Mouse (Mus musculus): Measurements from ENCODE around the gene Aph1a. TPM values are rescaled to one million over a fixed set of nuclear protein-coding genes. Genes with fewer than 3 reads are reported as not detected.

Aph1a gene
- polyA plus RNA-seq, 1 experiment, result 230 TPM

DNA sequence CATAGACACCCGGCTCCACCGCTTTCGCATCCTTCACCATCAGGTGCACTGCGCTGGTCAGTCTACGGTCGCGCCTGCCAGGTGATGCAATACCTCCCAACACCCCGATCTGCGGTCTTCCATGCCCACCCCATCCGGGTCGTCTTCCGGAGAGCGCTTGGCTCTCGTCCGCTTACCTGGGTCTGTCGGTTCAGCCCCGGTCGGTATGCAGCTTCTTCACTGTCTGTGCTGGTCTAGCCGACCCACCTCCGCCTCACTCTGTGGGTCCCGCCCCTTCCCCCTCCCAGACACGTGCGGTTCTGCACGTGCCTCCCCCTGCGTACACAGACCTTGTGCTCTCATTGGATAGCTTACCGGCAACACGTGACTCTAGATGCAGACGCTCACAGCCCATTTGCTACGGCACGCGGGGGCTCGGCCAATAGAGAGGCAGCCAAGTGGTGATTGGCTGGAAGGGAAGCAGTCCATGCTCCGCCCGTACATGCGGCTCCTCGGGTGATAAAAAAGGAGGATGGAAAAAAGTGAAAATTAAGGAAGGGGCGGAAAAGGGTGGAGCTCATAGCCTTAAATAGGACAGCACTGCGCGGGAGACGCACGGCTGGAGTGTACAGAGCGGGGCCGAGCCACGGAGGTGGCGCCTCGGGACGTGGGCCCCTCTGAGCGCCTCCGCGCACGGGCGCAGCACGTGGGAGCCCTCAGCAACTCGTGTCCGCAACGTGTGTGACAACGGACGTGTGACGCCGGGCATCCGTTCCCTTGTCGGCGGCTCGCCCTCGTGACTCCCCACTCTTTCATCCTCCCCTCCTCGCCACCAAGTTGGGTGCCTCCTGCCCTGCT, 11.6 kb upstream of the Aph1a start, which contains the start of gene Ciart:
TSS of gene Ciart (minus strand) at position 273 of the 837 bp plus-strand sequence.
- TF ChIP-seq GATA1 (IDR thresholded peaks at IDR 0.05; ENCODE audit: low read length), result no peak

DNA sequence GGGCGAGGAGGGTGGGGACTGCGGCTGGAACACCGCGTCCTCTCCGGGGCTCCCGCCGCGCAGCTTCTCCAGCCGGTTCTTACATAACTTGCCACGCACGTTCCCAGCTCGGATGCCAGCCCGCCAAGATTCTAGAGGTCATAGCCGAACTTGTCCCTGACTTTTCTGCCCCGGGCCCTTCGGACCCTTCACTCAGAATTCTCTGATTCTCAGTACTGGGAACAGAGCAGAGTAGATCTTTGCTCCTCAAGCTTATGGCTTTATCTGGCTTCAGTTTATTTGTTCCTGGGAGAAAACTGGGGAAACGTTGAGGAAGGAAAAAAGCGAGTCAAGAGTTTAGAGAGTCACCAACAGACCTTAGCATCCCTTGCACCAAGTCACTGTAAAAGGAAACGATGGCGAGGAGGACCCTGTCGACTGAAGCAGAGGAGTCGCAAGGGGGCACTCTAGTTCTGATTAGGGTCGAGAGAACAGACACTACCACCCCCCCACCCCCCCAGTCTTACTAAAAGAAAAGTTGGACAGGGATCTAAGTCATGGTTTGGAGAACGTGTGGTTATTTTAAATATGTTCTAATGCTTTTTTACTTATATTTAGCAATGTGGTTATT, 10.8 kb upstream of the Aph1a start:
- TF ChIP-seq GATA1 (IDR thresholded peaks at IDR 0.05; ENCODE audit: low read length), result no peak

DNA sequence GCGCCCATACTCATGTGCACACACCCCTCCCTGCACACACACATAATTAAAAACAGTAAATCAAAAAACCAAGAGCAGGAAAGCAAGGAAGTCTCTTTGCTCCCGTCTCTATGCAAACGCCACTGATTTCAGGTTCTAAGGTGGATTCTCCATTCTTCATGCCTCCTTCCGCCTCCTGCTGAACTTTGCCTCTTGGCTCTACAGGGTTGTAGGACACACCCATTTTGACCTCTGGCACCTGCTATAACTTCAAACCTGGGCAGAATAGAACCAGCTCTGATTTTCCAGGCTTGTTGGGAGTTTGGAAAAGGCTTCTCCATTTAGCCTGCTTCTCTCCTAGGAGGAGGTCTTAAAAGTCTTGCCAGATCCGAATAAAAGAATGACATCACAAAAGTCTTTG, 9.4 kb upstream of the Aph1a start:
- TF ChIP-seq GATA1 (IDR thresholded peaks at IDR 0.05; ENCODE audit: low read length), result no peak

DNA sequence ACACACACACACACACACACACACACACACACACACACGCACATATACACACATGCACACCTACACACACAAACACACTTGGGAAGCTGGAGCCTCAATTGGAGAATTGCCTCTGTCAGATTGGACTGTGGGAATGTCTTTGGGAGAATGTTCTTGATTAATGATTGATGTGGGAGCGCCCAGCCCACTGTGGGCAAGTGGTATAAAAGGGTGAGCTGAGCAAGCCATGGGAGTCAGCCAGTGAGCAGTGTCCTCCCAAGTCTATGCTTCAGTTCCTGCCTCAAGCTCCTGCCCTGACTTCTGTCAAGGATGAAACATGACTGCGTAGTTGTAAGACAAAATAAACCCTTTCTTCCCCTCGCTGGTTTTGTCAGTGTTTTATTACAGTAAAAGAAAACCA, 6.2 kb upstream of the Aph1a start:
- TF ChIP-seq GATA1 (IDR thresholded peaks at IDR 0.05; ENCODE audit: low read length), result no peak

DNA sequence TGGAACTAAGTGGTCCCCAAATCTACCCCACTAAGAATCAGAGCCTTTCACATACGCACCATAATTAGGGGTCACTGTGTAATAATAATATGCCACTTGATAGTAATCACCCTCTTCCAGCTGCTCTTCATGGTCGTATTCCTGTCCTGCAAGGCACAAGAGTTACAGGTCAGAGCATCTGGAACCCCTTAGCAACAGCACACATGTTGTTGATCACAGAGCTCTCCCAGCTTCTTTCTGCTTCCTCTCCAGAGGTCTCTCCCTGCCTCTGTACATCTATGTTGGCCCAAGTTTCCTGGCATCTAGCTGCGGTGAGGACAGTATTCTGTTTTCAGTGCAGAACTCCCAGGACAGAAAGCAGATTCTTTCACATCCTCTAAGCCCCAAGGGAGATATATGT, 4.1 kb upstream of the Aph1a start:
- TF ChIP-seq GATA1 (IDR thresholded peaks at IDR 0.05; ENCODE audit: low read length), result no peak

DNA sequence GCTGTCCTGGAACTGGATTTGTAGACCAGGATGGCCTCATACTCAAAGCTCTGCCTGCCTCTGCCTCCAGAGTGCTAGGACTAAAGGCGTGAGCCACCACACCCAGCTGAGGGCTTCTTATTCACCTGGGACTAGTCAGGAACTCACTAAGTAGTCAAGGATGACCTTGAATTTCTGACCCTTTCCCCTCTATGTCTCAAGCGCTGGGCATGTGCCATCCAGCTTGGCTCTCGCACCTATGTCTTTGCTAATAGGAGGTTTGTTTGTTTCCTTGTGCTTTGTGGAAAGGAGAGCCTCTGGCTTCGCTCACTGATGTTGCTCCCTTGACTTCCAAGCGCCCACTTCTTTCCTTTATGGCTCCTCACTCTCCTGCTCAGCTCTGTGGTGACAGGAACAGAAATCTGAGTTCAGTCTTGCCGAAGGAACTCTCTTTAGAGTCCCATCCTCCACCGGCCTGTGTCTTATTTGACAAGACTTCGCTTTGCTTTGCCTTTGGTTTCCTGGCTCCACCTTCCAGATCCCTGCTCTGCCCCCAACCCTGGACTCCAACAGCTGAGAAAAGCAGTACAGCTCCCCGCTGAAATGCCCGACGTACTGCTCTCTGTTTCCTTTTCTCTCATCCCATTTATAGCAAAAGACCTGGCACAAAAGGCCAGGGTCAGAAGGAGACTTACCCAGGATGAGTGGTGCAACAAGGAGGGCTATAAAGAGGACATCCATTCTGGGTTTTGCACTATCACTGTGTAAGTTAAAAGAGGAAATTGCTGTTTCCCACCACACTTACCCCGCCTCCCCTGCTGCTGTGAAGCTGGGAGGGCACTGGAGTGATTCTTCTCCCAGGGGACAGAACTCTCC, 2.3 kb upstream of the Aph1a start, which contains the start of gene BC028528:
TSS of gene BC028528 (minus strand) at position 795 of the 855 bp plus-strand sequence.
- no peak for TF ChIP-seq GATA1 (IDR thresholded peaks at IDR 0.05; ENCODE audit: low read length)

DNA sequence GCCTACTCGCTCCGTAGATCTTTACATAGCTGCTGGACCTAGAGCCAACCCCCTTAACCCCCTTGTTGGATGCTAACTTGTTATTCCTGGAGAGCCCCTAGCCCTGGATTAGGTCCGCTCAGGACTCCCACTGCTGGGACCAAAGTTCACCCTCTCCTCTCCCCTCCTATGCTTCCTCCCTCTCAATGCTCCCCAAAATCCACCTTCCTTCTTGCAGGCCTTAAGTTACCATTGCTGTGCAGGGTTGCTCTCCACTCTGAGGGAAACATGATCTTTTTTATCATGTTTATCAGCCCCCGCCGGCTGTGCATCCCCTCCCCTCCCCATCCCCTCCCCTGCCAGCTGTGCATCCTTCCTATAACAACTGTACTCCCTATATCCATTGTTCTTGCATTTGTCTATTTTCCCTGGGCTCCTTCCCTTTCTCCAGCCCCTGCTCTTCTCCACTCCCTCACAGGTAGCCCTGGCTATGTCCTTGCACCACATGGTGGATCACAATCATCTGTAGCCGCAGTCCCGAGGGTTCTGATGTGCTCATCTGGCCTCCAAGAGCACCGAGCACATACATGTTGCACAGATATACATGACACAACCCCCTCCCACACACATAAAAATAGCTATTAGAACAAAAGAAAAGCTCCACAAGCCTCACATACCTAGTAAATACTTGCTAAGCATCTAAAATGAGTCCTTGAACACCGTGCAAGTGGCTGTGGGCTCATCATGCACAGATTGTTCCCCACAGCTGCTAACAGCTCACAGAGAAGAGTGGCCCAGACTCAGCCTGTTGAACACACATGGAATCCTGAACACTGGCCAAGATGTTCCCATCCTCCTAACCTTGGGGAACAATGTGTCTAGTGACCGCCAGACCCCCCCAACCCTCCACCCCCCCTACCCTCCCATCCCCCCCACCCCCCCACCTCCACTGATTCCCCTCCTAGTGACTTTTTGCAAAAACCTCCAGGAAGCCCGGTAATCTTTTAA, 1.4 kb upstream of the Aph1a start:
- no peak for TF ChIP-seq GATA1 (IDR thresholded peaks at IDR 0.05; ENCODE audit: low read length)

DNA sequence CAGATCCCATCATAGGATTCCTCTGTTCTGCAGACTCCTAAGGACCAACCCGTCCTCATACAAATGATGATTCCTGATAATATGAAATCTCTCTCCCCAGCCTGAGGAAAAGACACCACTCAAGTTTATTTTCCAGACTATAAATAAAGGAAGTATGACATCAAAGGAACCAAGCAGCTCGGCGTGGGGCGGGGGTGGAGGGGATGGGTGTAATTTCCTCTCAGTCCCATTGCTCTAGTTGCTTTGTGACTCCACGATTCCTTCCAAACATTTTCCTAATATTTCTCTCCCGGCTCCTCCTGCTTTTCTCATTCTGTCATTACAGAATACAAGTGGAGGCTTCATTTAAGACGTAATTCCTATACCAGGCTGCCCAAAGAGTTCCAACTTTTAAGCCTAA, 643 bp upstream of the Aph1a start:
- no peak for TF ChIP-seq GATA1 (IDR thresholded peaks at IDR 0.05; ENCODE audit: low read length)

DNA sequence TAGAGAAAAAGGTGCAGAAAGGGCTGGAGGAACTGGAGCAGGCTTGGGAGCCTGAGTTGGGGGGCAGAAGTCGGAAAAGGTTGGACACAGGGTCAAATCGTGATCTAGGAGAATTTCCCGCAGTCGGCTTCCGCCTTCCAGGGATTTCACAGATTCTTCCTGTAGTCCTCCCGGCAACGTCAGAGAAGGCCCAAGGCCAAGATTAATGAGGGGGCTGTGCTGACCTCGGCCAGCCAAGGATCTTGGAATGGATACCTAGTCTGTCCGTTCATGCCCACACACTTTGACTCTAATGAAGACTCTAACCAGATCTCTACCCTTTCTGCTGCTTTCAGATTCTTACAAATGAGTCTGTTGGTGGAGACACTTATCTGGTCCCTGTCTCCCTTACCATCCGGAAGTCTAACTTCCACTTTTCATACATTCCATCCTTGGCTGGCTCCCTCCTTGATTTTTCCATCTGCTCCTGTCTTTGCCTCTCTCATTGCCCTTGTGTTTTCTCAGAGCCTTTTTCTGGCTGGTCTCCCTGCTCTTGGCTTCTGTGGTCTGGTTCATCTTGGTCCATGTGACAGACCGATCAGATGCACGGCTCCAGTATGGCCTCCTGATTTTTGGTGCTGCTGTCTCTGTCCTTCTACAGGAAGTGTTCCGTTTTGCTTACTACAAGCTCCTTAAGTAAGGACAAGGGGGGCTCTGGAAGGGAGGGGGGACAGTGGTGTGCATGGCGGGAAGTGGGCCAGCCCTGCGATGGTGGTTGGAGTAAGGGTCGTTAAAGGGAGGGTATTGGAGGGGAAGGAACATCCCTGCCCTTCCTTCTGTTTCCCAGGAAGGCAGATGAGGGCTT, 770 bp downstream of the Aph1a start:
- no peak for TF ChIP-seq GATA1 (IDR thresholded peaks at IDR 0.05; ENCODE audit: low read length)

DNA sequence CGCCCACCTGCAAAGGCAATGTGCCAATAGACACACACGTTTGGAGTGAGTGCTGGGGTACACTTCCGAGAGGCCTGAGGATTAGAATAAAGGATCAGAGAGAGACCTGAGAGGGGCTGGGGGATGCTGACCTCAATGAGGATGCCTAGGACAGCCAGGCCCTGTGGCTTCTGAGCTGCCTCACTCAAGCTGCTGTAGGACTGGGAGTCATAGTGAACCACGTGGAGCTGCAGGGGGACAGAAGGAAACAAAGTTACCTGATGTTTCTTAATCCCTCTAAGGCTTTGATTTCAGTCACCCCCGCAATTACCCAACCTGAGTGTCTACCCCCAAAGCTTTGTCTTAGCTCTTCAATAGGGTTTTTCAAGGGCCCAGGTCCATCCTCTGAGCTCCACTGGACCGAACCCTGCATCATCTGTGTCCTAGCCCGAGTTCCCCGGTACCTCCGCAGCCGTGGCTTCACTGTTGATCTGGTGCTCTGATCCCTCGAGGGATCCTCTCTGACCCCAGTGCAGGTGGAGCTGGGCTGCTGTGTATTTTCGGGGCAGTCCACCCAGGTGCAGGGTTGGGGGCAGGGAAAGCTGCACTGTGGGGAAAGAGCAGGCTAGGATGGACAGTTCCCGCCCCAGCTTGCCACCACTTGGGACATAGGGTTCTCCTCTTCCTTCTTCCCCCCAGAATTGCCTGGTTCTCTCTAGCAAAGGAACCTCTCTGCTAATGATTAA, 6.2 kb downstream of the Aph1a start:
- no peak for TF ChIP-seq GATA1 (IDR thresholded peaks at IDR 0.05; ENCODE audit: low read length)

DNA sequence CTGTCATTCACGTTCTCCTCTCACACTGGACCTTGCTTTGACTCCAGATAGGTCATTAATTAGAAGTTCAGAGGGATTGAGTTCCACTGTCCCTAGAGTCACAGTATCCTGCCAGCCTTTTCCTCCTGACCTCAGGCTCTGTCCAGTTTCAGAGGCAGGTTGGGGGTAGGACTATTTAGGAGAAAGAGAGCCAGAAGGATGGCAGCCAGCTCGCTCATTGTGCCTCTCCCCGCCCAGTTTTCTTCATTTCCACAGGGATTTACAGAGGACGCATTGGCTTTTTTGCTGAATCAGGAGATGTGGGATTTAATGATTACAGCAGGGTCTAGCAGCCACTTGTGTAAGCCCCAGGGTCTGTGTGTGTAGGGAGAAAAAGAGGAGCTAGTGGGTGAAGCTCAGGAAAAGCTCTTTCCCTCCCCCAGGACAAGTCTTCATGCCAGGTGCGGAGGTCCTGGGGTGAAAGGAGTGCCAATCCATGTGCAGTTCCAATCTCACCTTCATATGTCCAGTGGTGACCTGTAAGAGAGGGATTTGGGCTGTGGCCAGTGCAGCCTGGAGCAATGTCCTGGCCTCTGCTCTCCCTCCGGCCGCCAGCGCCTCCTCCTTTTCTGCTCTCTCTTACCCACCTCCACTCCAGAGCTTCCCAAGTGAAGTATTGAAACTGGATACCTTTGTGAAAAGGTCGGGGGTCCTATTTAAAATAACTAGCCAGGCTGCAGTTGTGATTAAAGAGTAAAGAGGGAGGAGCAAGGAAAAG, 8.0 kb downstream of the Aph1a start:
- TF ChIP-seq GATA1 (IDR thresholded peaks at IDR 0.05; ENCODE audit: low read length), result no peak

DNA sequence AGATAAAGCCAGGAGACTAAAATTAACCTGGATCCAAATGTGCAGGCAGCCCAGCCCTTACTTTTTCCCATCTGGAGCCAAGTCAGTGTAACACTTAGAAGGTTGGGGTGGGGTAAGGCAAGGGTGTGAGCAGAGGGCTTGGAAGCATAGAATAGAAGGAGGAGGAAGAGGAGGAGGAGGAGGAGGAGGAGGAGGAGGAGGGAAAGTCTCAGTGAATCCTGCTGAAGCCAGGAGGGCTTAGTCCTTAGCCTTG, 8.5 kb downstream of the Aph1a start:
- TF ChIP-seq GATA1 (IDR thresholded peaks at IDR 0.05; ENCODE audit: low read length), result no peak

DNA sequence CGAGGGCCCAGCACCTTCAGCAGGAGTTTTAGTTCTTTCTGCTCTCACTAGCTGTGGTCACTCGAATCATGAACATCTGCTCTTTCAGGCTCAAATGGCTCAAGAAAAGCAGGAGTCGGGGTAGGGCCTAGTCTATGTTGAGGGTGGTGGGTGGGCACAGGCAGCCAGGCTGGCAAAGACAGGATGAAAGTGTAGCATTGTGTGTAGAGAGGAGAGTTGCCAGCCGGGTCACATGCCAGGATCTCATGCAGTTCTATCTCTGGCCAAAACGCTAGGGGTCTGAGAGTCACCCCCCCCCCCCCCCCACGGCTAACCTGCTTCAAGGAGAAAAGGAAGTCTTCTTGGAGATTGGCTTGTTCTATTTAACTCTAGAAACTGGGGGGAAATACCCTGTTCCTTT, 8.9 kb downstream of the Aph1a start:
- no peak for TF ChIP-seq GATA1 (IDR thresholded peaks at IDR 0.05; ENCODE audit: low read length)
